ENCODE assay signal across 11 mouse cellular contexts in the genomic region with DNA sequence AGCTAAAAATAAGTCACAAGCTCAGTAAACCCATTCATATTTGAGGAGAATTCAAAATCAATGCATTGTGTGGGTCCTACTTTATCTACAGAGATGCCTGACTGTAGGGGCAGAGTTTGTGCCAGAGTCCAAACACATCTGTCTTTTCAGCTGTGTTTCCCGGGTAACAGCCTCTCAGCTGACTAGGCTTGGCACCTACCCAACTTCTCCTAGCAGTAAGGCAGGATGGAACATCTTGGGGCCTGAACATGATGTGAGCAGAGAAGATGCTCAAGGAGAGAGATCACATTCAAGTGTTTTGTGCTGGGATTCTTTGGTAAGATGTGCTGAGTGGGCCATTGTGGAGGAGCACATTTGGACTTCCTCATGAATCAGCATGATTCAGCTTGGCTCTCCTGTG.
DNase-seq lines count a peak whose midpoint lies in the region; ATAC-seq lines count a peak whose summit lies in the region.
"Had no signal": no experiment of that assay in that cellular context is flagged by ENCODE, and none has a peak within 500 bp of the region (broad histone marks: within the 10 kb centered on the region; RNA-seq: fewer than 3 reads in every experiment).

No protein-coding gene starts in this region.

- H3K9ac ChIP-seq in heart, embryonic 11.5 days (ENCODE audit: low read depth, low read length) = no peak overlapping the region
- H3K9ac ChIP-seq: intestine, embryonic 15.5 days; limb, embryonic 15.5 days had no signal

- H3K4me2 ChIP-seq in heart, embryonic 11.5 days = no peak overlapping the region
- H3K4me2 ChIP-seq: intestine, embryonic 15.5 days; limb, embryonic 15.5 days had no signal

- H3K27me3 ChIP-seq in heart, embryonic 11.5 days (ENCODE audit: control insufficient read depth, insufficient read depth, low read length) = no peaks in the 10 kb centered on the region
- H3K27me3 ChIP-seq: intestine, embryonic 15.5 days; limb, embryonic 15.5 days had no signal

- H3K4me3 ChIP-seq in heart, embryonic 11.5 days (ENCODE audit: low read depth, low read length) = no peak overlapping the region
- H3K4me3 ChIP-seq: intestine, embryonic 15.5 days; limb, embryonic 15.5 days had no signal

- H3K36me3 ChIP-seq in heart, embryonic 11.5 days (ENCODE audit: control insufficient read depth, insufficient read depth, low read length) = no peaks in the 10 kb centered on the region
- H3K36me3 ChIP-seq: intestine, embryonic 15.5 days; limb, embryonic 15.5 days had no signal

- no peaks in the 10 kb centered on the region for H3K9me3 ChIP-seq in heart, embryonic 11.5 days (replicated peaks; ENCODE audit: control insufficient read depth, low read length)
- H3K9me3 ChIP-seq: intestine, embryonic 15.5 days; limb, embryonic 15.5 days had no signal

- intact Hi-C loops in gastrocnemius, postnatal 14 days (cut with DNase I; ENCODE audit: low total_unique reads) = no loop called here

- WGBS in heart, embryonic 11.5 days (ENCODE audit: insufficient replicate concordance) = 68% methylated on average over 1 of the region's 1 CpGs

- H3K4me1 ChIP-seq in heart, embryonic 11.5 days (ENCODE audit: control insufficient read depth, insufficient read depth, low read length) = peaks cover 13% of the 10 kb centered on the region
- H3K4me1 ChIP-seq: intestine, embryonic 15.5 days; limb, embryonic 15.5 days had no signal

- peak; percentile 53 for DNase-seq in heart, adult 11 months
- DNase-seq in lung, postnatal 10 days = peak; percentile 10
- DNase-seq in lung, postnatal 4 days = no peak
- DNase-seq in layer of hippocampus, adult 9-11 months = peak; percentile 63
- peak; percentile 42 for DNase-seq in right cerebral cortex, postnatal 14 days
- DNase-seq in gastrocnemius, postnatal 14 days = no peak
- DNase-seq in urinary bladder, adult 2 months (ENCODE audit: low spot score) = no peak
- DNase-seq: lung, postnatal 14 days had no signal

- ATAC-seq in heart, embryonic 11.5 days (replicated peaks; ENCODE audit: insufficient number of reproducible peaks, low FRiP score, low TSS enrichment) = no peak
- ATAC-seq: intestine, embryonic 15.5 days had no signal

- H3K27ac ChIP-seq in heart, embryonic 11.5 days (ENCODE audit: low read depth, low read length) = no peak overlapping the region
- H3K27ac ChIP-seq: intestine, embryonic 15.5 days; limb, embryonic 15.5 days had no signal

Comparison
In these comparisons a context has a peak if more than half of its experiments do, and no peak if none do; other contexts are left out.
1. DNase-seq: peak in heart, adult 11 months (single experiment), lung, postnatal 10 days (single experiment), layer of hippocampus, adult 9-11 months (single experiment) and right cerebral cortex, postnatal 14 days (single experiment); none in lung, postnatal 4 days (0 of 2), gastrocnemius, postnatal 14 days (single experiment) and urinary bladder, adult 2 months (single experiment).